Mouse (Mus musculus): ENCODE data around the gene Calcrl.
"Not testable (repeated sequence)": the region's sequence is repeated elsewhere in the genome, so short reads cannot be mapped to it uniquely, and the experiment has no call there.

Gene Calcrl

GRCm38 (mm10) chr2:84389075-84389474 is 36.1 kb downstream of the Calcrl start:
- no peak for DNase-seq (ENCODE audit: low read depth, low spot score)

GRCm38 (mm10) chr2:84388537-84388936 is 36.7 kb downstream of the Calcrl start:
- not testable (repeated sequence) for DNase-seq (ENCODE audit: low read depth, low spot score)

DNA sequence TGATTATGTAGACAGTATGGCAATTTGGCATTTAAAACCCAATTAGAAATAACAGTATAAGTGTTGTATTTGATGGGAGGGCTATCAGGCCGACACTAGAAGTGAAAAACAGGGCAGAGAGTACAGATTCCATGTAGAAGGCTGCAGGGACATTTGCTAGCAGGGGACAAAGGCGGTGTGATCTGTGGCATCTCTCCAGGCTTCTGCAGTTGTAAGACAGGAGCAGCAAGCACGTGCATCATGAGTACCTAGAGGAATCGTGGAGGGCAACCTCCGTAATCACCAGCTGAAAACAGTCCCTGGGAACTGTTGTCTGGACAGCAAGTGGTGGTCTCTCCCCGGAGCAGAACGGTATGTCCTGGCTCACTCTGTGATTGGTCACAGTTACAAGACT is 37.2 kb downstream of the Calcrl start:
- no peak for DNase-seq (ENCODE audit: low read depth, low spot score)

DNA sequence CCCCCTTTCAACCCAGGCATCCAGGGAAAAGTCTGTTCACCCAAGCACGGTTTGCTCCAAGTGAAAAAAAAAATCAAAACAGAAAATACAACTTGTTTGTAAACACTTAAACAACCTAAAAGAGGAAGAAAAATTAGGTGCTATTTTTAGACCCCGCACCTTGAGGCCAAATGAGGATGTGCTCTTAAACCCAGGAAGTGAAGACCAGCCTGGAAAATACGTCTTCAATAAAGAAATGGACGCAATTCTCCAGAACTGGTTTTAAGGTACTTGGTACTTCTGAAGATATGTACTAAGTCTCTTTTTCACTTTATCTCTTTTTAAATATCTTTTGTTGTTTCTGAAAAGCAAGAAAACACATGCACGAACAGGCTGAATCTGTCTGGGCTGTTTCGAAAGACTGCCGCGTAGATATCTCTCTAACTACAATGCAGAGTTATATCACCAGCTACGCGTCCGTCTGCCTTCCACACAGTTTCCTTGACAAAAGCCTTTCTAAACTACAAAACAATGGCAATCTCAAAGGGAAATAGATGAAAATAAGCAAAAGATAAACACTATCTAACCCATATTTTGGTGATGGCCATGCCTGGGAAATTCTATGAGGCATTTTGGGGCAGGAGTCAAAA is 37.7 kb downstream of the Calcrl start:
- DNase-seq (ENCODE audit: low read depth, low spot score) = no peak

DNA sequence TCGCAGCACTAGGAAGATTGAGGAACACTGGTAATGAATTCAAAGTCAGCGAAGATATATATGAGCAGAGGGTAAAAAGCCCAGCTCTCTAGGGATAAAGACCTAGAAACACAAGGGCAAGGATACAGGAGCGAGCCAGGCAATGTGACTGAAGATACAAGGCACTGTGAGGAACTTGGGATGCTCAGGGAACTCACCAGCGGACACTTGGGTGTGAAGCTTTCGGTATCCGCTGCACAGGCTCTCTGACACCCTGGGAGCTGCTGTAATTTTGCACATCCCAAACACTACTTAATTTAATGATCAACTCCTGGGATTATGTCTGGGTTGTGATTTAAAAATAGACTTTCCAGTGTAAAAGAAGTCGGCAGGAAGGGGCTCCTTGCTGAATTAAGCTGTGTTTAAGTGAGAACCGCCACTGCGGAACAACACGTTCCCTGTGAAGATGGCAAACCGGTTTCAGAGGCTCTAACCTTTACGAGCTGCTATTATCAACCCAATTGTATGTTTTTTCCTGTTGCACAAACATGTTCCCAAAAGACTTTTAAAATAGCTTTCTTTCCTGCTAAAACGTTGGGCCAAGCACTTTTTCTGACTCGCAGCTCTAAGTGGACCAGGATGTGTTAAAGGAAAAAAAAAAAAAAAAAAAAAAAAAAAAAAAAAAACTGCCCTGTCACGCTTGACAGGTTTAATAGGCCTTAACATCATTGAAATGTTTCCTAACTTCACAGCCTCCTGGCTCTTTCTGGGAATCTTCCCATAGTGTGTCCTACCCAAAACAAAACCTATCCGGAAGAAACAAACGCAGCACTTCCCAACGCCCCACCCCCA is 38.4 kb downstream of the Calcrl start:
- DNase-seq (ENCODE audit: low read depth, low spot score) = no peak

DNA sequence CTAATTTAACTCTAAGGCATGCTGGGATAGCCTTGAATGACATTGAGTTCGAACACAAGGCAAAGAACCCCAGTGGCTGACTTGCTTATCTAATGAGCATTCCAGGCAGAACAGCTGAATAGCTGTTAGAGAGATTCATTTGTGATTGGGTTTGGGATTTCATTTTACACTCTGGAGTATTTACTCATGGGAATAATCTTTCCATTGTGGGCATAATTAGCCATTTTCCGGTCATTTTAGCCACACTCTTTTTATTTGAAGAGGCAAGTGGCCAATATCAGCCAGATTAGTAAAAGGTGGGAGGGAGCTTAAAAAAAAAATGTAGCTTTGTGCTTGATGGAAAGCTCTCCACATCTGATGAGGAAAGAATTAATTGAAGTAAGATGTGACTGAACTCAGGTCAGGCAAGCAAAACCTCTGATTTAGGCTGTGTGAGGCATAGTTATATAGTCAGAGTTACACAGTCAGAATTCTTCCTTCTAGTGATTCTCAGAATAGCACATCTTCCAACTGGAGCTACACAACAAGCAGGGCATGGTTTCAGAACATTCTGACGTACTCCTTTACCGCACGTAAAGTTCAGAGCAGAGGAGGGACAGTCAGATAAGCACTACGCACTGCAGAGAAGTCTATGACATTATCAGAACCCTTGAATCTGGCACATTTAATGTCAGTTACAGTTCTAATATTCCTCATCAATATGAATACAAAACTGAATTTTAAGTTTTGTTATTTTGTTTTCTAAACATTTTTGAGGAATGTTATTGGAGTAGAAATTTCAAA is 40.1 kb downstream of the Calcrl start:
- DNase-seq (ENCODE audit: low read depth, low spot score) = no peak

- no peak for DNase-seq (ENCODE audit: low read depth, low spot score)
These were observed 41.4 kb downstream of the Calcrl start for GRCm38 (mm10) chr2:84383828-84384227.

GRCm38 (mm10) chr2:84382556-84382955 is 42.7 kb downstream of the Calcrl start:
- DNase-seq (ENCODE audit: low read depth, low spot score) = no peak

DNA sequence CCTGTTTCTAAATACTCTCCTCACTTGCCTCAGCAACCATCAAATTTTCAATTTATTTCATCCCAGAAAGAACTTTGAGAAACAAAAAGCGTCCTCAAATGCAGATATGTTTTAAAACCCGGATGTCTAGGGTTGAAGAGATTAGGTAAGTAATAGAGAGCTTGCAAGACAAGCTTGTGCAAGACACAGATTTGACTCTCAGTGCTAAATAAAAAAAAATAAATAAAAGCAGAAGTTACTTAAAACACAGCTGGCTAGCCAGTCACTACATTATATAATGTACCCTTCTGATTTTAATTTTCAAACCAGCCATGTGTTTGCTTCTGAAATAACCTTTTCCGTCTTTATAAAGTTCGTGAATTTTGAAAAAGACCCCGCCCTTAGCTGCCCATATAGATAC is 43.2 kb downstream of the Calcrl start:
- no peak for DNase-seq (ENCODE audit: low read depth, low spot score)

GRCm38 (mm10) chr2:84380816-84381215 is 44.4 kb downstream of the Calcrl start:
- no peak for DNase-seq (ENCODE audit: low read depth, low spot score)

DNA sequence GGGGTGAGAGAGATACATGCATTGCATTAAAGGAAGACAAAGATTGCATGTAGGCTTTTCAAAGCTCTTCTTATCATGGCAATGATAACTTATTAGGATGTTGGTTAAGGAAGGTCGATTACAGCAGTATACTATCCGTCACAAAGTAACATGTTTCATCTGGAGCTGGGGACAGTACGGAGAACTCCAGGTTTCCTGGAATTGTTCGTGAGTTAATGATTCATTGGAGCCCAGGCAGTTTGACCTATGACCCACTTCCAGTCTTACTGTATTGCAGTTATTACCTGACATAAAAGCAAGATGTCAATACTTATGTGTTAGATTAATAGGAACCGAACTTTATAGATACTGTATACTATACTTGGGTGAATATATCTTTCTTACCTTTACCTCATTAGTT is 46.5 kb downstream of the Calcrl start:
- DNase-seq (ENCODE audit: low read depth, low spot score) = no peak

DNA sequence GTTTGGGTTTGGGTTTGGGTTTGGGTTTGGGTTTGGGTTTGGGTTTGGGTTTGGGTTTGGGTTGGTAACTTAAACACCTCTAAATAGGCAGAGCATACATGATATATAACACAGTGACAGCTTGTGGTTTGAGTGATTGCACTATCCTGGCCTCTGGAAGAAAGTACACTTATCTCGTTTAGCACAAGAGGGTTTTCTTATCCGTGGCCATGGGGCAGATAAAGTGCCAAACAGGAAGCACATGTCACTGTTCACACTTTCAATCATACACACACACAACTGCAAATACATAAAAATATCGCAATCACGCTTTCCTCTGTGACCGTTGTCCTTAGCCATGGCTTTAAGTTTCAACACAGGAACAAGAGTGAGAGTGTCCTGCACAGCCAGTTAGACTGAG is 56.0 kb downstream of the Calcrl start:
- DNase-seq (ENCODE audit: low read depth, low spot score) = no peak

GRCm38 (mm10) chr2:84366742-84367141 is 58.5 kb downstream of the Calcrl start:
- DNase-seq (ENCODE audit: low read depth, low spot score) = no peak

DNA sequence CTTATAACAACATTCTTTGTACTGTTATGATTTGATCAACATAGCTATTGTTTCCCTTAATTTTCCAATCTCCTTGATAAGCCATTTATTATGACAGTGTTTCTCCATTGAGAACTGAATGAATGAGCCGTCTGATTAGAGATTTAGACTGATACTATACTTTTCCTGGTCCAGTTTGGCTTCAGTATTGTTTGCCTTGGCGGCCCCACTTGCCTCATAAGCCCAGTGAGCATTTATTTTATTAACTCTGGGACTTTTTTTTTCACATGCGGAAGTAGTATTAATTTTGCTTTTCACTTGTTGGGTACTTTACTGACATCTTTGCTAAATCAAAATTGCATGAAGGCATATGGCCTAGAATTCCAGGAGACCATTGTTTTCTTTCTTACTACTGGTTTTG is 59.9 kb downstream of the Calcrl start:
- no peak for DNase-seq (ENCODE audit: low read depth, low spot score)

DNA sequence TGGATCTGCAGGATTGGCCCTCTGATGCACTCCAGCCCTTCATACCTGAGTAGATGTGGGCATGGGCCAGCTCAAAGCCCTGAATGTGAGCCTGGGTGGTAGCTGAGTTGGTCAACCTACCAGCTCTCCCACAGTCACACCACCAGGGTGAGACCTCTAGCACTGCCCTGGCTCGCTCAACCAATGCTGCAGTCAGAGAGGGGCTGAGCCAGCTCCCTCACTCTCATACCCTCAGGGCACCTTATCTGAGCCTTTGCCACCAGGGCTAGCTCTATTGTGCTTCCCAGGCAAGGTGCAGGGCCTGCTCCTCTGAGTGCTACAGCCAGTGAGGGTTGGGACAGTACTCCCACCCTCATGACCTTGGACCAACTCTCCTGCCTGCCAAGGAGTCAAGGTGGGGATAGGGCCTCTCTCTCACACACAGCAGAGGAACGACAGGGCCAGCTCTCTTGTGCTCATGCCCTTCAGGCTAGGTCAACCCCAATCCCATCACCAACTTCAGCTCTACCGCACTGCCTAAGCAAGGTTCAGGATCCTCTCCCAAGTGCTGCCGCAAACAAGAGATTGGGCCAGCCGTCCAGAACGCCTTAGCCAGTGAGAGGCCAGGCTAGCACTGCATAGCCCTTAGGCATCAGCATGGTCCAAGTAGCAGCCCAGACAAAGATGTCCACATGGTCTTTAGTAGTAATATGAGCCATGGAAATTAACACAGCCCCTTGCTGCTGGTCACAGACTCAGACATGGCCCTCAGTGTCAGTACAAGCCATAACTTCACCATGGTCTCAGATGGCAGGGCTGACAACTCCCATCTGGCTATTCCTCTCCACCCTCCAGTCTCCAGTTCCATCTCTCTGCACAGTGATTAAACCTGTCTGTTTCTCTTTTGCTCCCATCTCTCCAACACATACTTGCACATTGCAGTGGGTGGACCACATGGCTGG is 62.2 kb downstream of the Calcrl start:
- no peak for DNase-seq (ENCODE audit: low read depth, low spot score)

DNA sequence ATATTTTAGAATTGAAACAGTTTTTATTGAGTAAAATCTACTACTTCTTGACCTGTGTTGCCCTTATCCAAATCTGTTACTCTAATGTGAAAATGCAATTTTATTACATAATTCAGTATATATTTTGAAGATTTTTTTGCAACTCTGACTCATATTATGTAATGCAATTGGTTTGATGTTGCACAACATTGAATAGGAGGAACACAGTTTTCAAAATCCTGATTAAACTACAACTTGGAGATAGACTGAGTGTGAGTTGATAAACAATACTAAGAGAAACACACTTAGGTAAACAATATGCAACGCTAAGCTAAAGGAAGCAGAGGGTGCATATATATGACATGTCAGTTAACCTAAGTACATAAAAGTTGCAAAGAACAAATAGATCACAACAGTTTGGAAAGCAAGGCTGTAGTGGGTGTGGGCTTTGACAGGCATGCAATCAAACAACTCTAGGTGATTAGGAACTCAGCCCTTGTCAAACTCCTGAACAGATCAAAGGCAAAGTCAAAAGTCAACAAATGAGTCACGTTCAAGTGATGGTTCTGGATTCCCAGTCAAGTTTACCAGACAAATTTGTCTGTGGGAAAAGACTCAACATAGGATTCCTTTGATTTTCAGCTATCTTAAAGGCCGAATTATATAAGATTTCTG is 66.4 kb downstream of the Calcrl start:
- DNase-seq (ENCODE audit: low read depth, low spot score) = no peak

DNA sequence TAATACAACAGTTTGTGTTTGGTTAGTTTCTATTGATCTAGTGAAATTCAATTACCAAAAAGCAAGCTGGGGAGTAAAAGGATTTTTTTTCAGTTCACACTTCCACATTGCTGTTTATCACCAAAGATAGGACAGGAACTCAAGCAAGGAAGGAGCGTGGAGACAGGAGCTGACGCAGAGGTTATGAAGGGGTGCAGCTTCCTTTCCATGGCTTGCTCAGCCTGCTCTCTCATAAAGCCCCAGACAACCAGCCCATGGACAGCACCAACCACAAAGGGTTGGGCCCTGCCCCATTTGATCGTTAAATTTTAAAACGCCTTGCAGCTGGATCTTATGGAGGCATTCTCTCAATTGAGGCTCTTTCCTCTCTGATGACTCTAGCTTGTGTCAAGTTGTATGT is 69.9 kb downstream of the Calcrl start:
- DNase-seq (ENCODE audit: low read depth, low spot score) = no peak

GRCm38 (mm10) chr2:84347376-84347775 is 77.8 kb downstream of the Calcrl start:
- no peak for DNase-seq (ENCODE audit: low read depth, low spot score)

DNA sequence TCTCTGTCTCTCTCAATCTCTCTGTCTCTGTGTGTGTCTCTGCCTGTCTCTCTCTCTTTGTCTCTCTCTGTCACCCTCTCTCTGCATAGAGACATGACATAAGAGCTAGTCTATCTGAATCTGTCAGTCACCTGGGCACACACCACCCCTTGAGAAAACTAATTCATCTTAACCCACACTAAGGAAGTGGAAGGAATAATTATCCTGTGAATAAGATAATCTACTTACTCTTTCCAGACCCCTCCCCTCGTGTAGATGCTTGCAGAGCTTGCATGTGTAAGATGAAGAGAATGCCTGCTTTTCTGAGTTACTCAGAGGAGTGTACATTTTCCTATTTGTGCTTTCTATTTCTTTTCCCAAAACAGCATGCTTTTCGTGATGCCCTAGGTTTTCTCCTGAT is 81.5 kb downstream of the Calcrl start:
- DNase-seq (ENCODE audit: low read depth, low spot score) = no peak

- DNase-seq (ENCODE audit: low read depth, low spot score) = no peak
These were observed 87.3 kb downstream of the Calcrl start for GRCm38 (mm10) chr2:84337774-84338450.
